Mouse (Mus musculus): ENCODE data around the gene Mcm2.

- TF ChIP-seq GATA1 (IDR thresholded peaks at IDR 0.05; ENCODE audit: borderline replicate concordance, low read length): no peak
- no peak for TF ChIP-seq FLI1 (IDR thresholded peaks at IDR 0.05; ENCODE audit: low read length)
Measured at GRCm38 (mm10) chr6:88881334-88881733, 17.2 kb downstream of the Mcm2 start.
